Mouse (Mus musculus): ENCODE results near the gene Ahctf1.
"Not testable (repeated sequence)": the region's sequence is repeated elsewhere in the genome, so short reads cannot be mapped to it uniquely, and the experiment has no call there.

Gene Ahctf1

DNA sequence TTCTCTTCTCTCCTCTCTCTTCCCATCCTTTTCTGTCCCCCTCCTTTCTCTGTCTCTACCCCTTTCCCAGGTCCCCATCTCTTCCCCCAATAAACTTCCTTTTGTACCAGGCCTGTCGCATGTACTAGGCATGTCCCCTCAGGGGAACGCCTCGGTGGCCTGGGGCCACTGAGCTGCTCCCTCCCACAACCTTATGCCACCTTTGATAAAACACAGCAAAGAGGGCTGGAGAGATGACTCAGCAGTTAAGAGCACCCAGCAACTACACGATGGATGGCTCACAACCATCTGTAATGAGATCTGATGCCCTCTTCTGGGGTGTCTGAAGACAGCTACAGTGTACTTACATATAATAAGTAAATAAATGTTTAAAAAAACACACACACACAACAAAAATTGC is 87.7 kb downstream of the Ahctf1 start:
- no peak for DNase-seq (ENCODE audit: extremely low read depth, insufficient read length, low spot score)

DNA sequence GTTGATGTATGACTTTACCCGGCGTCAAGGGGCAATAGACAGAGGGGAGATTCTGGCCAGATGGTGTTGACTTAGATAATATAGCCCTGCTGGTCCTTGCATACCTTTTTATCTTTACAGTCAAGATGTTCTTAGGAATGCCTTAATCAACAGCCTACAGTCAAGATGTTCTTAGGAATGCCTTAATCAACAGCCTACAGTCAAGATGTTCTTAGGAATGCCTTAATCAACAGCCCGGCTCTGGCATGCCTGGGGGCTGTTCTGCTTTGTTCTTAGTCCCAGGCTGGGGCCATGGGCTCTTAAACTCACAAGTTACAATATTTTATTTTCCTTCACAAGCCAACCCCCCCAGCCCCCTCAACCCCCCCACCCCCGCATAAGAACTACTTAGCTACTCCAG is 88.2 kb downstream of the Ahctf1 start:
- not testable (repeated sequence) for DNase-seq (ENCODE audit: extremely low read depth, insufficient read length, low spot score)

DNA sequence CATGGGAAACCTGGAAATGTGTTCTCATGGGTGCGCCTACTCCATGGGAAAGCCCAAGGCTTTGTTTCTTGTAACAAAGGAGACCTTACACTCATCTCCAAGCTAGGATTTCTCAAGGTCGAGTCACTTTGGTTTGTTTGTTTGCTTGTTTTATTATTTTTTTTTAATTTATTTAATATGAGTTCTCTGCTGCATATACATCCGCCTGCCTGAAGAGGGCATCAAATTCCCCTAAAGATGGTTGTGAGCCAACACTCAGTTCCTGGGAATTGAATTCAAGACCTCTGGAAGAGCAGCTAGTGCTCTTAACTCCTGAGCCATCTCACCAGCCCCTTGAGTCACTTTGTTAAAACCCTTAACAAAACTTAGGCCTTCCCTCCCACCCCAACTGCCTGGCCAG is 90.1 kb downstream of the Ahctf1 start:
- DNase-seq (ENCODE audit: extremely low read depth, insufficient read length, low spot score): no peak

DNA sequence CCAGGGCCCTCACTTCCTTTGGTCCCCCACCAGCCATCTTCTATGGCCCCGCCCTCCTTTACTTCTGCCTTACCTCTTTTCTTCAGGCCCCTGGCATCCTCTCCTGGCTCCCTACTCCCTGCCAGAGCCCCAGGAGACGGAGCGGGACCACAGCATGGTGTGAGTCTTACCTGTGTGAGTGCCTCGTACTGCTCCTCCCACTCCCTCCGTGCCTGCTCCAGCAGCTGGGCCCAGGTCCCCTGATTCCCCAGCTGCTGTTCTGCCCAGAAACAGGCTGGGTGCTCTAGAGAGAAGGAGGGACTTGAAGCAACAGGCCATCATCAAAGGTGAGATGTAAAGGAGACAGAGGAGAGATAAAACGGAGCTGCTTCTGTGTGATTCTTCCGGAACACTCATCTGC is 90.8 kb downstream of the Ahctf1 start:
- no peak for DNase-seq (ENCODE audit: extremely low read depth, insufficient read length, low spot score)

DNA sequence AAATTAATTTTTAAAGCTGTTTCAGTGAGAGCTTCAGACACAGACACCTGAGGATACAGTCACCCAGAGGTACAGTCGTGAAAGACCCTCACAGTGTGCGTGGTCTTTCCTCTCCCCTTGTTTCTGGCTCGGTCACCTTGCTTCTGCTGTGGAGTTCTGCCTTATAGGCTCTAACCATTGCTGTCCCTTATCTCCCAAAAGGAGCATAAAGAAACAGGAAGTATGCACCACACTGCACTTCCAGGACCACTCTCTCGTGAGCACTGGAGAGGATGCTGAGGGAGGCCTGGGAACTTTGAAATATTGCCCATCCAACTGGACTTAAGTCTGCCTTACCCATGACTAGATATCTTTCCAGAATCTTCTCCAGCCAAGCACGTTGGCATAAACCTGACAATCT is 92.7 kb downstream of the Ahctf1 start:
- DNase-seq (ENCODE audit: extremely low read depth, insufficient read length, low spot score): no peak

GRCm38 (mm10) chr1:179709390-179709789 is 94.1 kb downstream of the Ahctf1 start:
- no peak for DNase-seq (ENCODE audit: extremely low read depth, insufficient read length, low spot score)

- no peak for DNase-seq (ENCODE audit: extremely low read depth, insufficient read length, low spot score)
Observed at GRCm38 (mm10) chr1:179705154-179705553, 98.3 kb downstream of the Ahctf1 start.

GRCm38 (mm10) chr1:179704150-179704549 is 99.3 kb downstream of the Ahctf1 start:
- no peak for DNase-seq (ENCODE audit: extremely low read depth, insufficient read length, low spot score)
